Mouse (Mus musculus) midbrain, embryonic 12.5 days (tissue): ENCODE results near the gene Olfr325. TPM values are rescaled to one million over a fixed set of nuclear protein-coding genes. Genes with fewer than 3 reads are reported as not detected.
"Not testable (repeated sequence)": the region's sequence is repeated elsewhere in the genome, so short reads cannot be mapped to it uniquely, and the experiment has no call there.

Experiments
- ATAC-seq: fragments of 200-750 bp; cut with Nextera tagmentation; 2 replicates; pipeline ENCODE4 v1.8.0; 2017; ENCODE audit warnings: low read depth, moderate TSS enrichment, moderate library complexity; ENCODE audit not compliant: low FRiP score
- H3K27ac ChIP-seq: fragments of 300-500 bp; sonication (generic); replicated peaks from 2 replicates; pipeline ENCODE4 v1.5.1; 2016; ENCODE audit warnings: mild to moderate bottlenecking
- H3K27me3 ChIP-seq: fragments of 300-500 bp; sonication (generic); 2 replicates; pipeline ENCODE4 v1.6.1; 2016; ENCODE audit warnings: mild to moderate bottlenecking
- H3K36me3 ChIP-seq: fragments of 300-500 bp; sonication (generic); 2 replicates; pipeline ENCODE4 v1.6.1; 2016
- H3K4me1 ChIP-seq: fragments of 300-500 bp; sonication (generic); 2 replicates; pipeline ENCODE4 v1.6.1; 2016
- H3K4me2 ChIP-seq: fragments of 300-500 bp; sonication (generic); replicated peaks from 2 replicates; pipeline ENCODE4 v1.6.1; 2016; ENCODE audit warnings: mild to moderate bottlenecking, moderate library complexity
- H3K4me3 ChIP-seq: fragments of 300-500 bp; sonication (generic); 2 replicates; pipeline ENCODE4 v1.5.1; 2016; ENCODE audit warnings: mild to moderate bottlenecking
- H3K9ac ChIP-seq: fragments of 300-500 bp; sonication (generic); replicated peaks from 2 replicates; pipeline ENCODE4 v1.6.1; 2016; ENCODE audit warnings: mild to moderate bottlenecking, moderate library complexity
- H3K9me3 ChIP-seq: fragments of 300-500 bp; sonication (generic); 2 replicates; pipeline ENCODE4 v1.6.1; 2016; ENCODE audit warnings: mild to moderate bottlenecking
- WGBS: fragments of 180-500 bp; shearing (Covaris S2); methylation state at CpG from one replicate; pipeline ENCODE4 v1.1.7; 2016; 5-methylcytosine and 5-hydroxymethylcytosine counted together
- polyA plus RNA-seq: library from polyadenylated mRNA; unstranded; fragments of >200 nt; fragmentation: Nextera tagmentation; extraction: Ambion mirVana; gene quantifications from 2 replicates; pipeline ENCODE4 v1.2.1, GENCODE M21; 2016

The Olfr325 gene
- polyA plus RNA-seq: not detected in 2 replicates

DNA sequence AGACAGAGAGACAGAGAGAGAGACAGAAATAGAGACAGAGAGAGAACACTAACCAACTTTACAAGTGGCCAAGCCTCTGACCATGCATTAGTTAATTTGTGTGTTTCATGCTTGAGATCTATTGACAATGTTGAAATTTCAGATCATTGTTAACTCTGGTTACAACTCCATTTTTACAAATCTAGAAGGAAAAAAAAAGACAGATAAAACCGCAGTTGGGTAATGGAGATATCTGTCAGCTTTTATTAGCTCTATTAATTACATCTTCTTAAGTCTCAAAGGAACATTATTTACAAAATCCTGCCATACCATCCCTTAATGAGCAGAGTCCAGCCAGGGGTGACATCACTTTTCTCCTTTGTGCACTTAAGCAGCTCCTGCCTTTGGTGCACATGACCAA lies at the start of gene Olfr325:
TSS of gene Olfr325 (plus strand) at position 301 of the 400 bp plus-strand sequence.
- no peak for ATAC-seq
- whole genome bisulfite sequencing: 81% methylated on average over 1 of the region's 1 CpGs

DNA sequence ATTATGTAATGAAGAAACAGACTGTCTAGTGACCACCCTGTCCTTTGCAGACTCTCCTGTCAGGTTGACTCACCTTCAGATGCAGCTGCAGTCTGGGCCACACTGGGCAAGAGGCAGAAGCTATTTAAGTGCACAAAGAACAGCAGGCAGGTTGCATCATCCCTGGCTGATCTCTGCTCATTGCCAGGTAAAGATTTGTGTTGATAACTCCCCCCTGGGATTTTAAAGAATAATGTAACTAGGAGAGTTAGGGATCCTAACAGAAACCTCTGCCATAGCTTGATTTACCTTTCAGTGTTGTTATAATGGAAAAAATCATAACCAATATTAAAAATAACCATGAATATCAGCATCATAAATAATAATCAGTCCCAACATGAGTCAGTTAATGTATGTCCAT lies 42.8 kb upstream of the Olfr325 start, which contains the start of gene Olfr330:
TSS of gene Olfr330 (minus strand) at position 101 of the 400 bp plus-strand sequence.
- not testable (repeated sequence) for H3K4me1 ChIP-seq, H3K4me2 ChIP-seq, H3K27me3 ChIP-seq, H3K27ac ChIP-seq, H3K9me3 ChIP-seq, H3K9ac ChIP-seq, H3K36me3 ChIP-seq, ATAC-seq, H3K4me3 ChIP-seq

More for the DNA sequence above, at the start of gene Olfr325:
- Histone ChIP-seq H3K4me1 (no peaks in the 10 kb centered on the region), H3K9me3 (no peaks in the 10 kb centered on the region), H3K36me3 (no peaks in the 10 kb centered on the region), H3K9ac (no peak within 1 kb of the TSS), H3K4me3 (no peak within 1 kb of the TSS), H3K4me2 (no peak within 1 kb of the TSS), H3K27ac (no peak within 1 kb of the TSS), H3K27me3 (no peaks in the 10 kb centered on the region)

DNA sequence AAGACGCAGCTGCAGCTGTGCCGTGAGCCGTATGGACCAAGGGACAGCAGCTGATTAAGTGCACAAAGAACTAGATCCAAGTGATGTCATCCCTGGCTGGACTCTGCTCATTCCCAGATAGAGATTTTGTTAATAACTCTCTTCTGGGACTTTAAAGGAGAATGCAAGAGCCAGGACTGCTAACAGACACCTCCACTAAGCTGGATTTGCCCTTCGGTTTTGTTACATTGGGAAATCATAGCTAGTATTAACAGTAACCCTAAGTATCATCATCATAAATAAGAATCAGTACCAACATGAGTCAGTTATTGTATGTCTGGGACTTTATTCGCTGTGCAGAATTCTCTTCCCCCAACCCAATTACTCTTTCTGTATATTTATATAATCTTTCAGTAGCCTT lies 31.2 kb upstream of the Olfr325 start, which contains the start of gene Olfr329-ps:
TSS of gene Olfr329-ps (minus strand) at position 101 of the 400 bp plus-strand sequence.
- H3K27me3 ChIP-seq: no peaks in the 10 kb centered on the region

DNA sequence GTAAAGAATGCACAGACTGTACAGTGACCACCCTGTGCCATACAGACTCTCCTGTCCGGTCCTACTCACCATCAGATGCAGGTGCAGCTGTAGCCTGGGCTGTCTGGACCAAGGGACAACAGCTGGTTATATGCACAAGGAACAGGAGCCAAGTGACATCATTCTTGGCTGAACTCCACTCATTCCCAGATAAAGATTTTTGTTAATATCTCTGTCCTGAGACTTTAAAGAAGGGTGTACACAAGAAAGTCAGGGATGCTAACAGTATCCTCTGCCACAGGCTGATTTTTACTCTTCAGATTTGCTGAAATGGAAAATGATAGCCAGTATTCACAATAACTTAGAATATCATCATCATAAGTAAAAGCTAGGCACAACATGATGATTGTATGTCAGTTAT lies 22.0 kb upstream of the Olfr325 start, which contains the start of gene Olfr328:
TSS of gene Olfr328 (minus strand) at position 101 of the 400 bp plus-strand sequence.
- ATAC-seq: no peak
- whole genome bisulfite sequencing: 87% methylated on average over 1 of the region's 1 CpGs
- no peak within 1 kb of the TSS for H3K9ac ChIP-seq

More for the DNA sequence above, 31.2 kb upstream of the Olfr325 start, which contains the start of gene Olfr329-ps:
- Histone ChIP-seq H3K4me2 (no peak within 1 kb of the TSS), H3K4me3 (no peak within 1 kb of the TSS), H3K9ac (no peak within 1 kb of the TSS), H3K4me1 (no peaks in the 10 kb centered on the region), H3K36me3 (no peaks in the 10 kb centered on the region), H3K27ac (no peak within 1 kb of the TSS), H3K9me3 (no peaks in the 10 kb centered on the region)
- WGBS: 85% methylated on average over 5 of the region's 5 CpGs
- ATAC-seq: no peak

DNA sequence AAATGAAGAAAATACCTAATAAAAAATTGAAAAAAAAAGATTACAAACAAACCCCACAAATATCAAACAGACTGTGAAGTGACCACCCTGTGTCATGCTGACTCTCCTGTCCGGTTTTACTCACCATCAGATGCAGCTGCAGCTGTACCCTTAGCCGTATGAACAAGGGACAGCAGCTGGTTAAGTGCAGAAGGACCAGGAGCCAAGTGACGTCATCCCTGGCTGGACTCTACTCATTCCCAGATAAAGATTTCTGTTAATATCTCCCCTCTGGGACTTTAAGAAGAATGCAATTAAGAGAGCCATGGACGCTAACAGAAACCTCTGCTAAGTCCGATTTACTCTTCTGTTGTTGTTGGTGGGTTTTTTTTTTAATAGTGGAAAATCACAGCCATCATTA lies 7.1 kb upstream of the Olfr325 start, which contains the start of gene Olfr224:
TSS of gene Olfr224 (minus strand) at position 149 of the 400 bp plus-strand sequence.
- no peak within 1 kb of the TSS for H3K4me2 ChIP-seq
- no peaks in the 10 kb centered on the region for H3K27me3 ChIP-seq
- WGBS: 86% methylated on average over 5 of the region's 5 CpGs
- no peak for ATAC-seq
- H3K36me3 ChIP-seq: no peaks in the 10 kb centered on the region
- no peak within 1 kb of the TSS for H3K4me3 ChIP-seq
- no peak within 1 kb of the TSS for H3K27ac ChIP-seq
- no peak within 1 kb of the TSS for H3K9ac ChIP-seq
- H3K9me3 ChIP-seq: no peaks in the 10 kb centered on the region
- H3K4me1 ChIP-seq: no peaks in the 10 kb centered on the region

More for the DNA sequence above, 22.0 kb upstream of the Olfr325 start, which contains the start of gene Olfr328:
- no peaks in the 10 kb centered on the region for H3K9me3 ChIP-seq
- no peaks in the 10 kb centered on the region for H3K27me3 ChIP-seq
- no peak within 1 kb of the TSS for H3K4me2 ChIP-seq
- H3K4me3 ChIP-seq: no peak within 1 kb of the TSS
- no peak within 1 kb of the TSS for H3K27ac ChIP-seq
- no peaks in the 10 kb centered on the region for H3K36me3 ChIP-seq
- H3K4me1 ChIP-seq: no peaks in the 10 kb centered on the region

DNA sequence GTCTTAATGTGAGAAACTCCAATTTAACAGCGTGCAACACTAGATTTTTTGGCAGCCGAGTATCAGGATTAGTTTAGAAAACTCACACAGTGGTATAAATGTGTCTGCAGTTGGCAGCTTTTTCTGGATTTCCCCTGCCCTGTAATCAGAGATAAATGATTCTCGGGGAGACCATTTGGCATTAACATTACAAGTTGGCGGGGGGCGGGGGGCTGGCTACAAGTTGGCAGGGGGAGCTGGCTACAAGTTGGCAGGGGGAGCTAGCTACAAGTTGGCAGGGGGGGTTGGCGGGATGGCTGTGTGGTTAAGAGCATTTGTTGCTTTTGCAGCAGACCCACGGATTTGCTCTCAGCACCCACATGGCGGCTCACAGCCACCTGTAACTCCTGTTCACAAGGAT lies 1.1 kb downstream of the Olfr325 start:
- Histone ChIP-seq H3K27ac (no peak overlapping the region), H3K27me3 (no peaks in the 10 kb centered on the region), H3K4me1 (no peaks in the 10 kb centered on the region), H3K9ac (no peak overlapping the region), H3K36me3 (no peaks in the 10 kb centered on the region), H3K4me3 (no peak overlapping the region), H3K9me3 (no peaks in the 10 kb centered on the region), H3K4me2 (no peak overlapping the region)
- no peak for ATAC-seq
- 89% methylated on average over 8 of the region's 8 CpGs for WGBS

DNA sequence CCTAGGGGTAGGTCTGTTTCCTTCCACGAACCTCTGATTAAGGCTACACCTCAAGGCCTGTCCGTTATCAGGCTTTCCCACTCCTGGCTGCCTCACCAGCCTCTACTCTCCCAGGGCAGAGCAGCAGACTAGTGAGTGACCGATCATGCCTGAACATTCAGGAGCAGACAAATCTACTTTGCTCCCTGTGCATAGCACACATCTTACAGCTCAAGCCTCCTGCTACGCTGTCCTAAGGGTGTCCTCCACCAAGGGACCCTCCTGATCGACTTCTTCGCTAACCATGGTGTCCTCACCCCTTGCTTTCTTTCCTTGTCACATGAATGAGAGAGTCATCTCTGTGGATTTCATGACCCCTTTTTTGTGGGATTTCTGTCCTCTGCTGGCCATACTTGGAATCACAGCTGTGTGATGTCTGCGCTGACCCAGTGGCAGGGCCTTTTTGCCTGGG lies 10.4 kb downstream of the Olfr325 start:
- Histone ChIP-seq H3K4me3 (no peak overlapping the region), H3K4me2 (no peak overlapping the region), H3K9me3 (no peaks in the 10 kb centered on the region), H3K9ac (no peak overlapping the region), H3K27me3 (no peaks in the 10 kb centered on the region), H3K4me1 (no peaks in the 10 kb centered on the region), H3K36me3 (no peaks in the 10 kb centered on the region), H3K27ac (0 out of 2 replicates have a peak overlapping the region, but pooled peaks have one; percentile 30)
- WGBS: 69% methylated on average over 7 of the region's 7 CpGs
- no peak for ATAC-seq

DNA sequence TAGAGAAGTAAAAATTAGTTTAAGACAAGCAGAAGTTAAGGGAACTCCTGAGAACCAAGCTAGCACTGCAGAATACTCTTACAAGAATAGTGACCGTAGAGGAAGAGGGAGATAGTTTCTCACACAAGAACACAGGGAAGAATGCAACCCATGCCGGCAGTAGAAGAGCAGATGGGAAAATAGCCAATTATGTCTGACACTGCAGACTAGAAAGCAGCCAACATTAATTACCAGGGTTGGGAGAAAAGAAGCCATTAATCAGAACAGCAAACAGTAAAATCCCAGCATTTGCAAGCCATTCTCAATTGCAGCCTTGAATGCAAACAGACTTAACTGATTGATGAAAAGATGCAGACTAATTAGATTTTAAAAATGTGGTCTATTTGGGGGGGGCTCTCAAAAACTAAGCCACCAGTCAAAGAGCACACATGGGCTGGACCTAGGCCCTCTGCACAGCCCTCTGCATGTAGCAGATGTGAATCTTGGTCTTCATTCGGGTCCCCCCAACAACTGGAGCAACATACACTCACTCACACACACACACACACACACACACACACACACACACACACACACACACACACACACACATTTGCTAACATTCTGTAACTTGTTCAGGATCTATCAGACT lies 11.2 kb downstream of the Olfr325 start:
- Histone ChIP-seq H3K9ac (no peak overlapping the region), H3K4me3 (no peak overlapping the region), H3K4me2 (no peak overlapping the region), H3K36me3 (no peaks in the 10 kb centered on the region), H3K9me3 (no peaks in the 10 kb centered on the region), H3K4me1 (no peaks in the 10 kb centered on the region), H3K27me3 (no peaks in the 10 kb centered on the region), H3K27ac (no peak overlapping the region)
- no peak for ATAC-seq
- WGBS: 66% methylated on average over 3 of the region's 3 CpGs

DNA sequence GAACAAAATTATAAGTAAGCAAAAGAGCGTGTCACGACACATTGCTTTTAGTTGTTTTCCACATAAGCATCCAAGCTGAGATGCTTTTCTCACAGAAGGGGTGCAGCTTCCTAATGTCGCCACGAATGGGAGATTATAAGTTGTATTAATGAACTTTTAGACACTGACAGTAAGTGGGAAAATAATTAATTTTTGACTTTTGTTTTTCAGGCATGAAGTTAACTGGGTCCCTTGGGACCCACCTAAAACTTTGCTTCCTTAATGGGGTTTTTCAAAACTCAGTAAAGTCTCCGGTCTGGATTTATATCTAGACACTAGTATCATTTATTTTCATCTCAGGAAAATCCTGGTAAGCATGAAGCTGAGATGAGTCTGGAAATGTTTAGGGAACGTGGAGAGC lies 17.3 kb downstream of the Olfr325 start, which contains the start of gene Olfr324:
TSS of gene Olfr324 (plus strand) at position 301 of the 400 bp plus-strand sequence.
- no peak for ATAC-seq
- 86% methylated on average over 6 of the region's 6 CpGs for WGBS
- Histone ChIP-seq H3K9ac (no peak within 1 kb of the TSS), H3K4me3 (no peak within 1 kb of the TSS), H3K27ac (no peak within 1 kb of the TSS), H3K27me3 (no peaks in the 10 kb centered on the region), H3K4me2 (no peak within 1 kb of the TSS), H3K4me1 (no peaks in the 10 kb centered on the region), H3K9me3 (no peaks in the 10 kb centered on the region), H3K36me3 (no peaks in the 10 kb centered on the region)

DNA sequence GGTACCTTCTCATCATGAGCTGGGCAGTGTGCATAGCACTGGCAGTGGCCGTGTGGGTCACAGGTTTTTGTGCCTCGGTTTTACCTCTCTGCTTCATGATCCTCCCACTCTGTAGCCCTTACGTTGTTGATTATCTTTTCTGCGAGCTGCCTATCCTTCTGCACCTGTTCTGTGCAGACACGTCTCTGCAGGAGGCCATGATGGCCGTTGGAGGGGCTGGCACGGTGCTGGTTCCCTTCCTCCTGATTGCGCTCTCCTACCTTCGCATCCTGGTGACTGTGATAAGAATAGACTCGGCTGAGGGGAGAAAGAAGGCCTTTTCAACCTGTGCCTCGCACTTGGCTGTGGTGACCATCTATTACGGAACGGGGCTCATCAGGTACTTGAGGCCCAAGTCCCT lies 20.3 kb downstream of the Olfr325 start:
- no peaks in the 10 kb centered on the region for H3K4me1 ChIP-seq
- no peak for ATAC-seq
- H3K9ac ChIP-seq: no peak overlapping the region
- H3K36me3 ChIP-seq: no peaks in the 10 kb centered on the region
- WGBS: 91% methylated on average over 13 of the region's 13 CpGs
- no peak overlapping the region for H3K4me3 ChIP-seq
- no peak overlapping the region for H3K27ac ChIP-seq
- H3K4me2 ChIP-seq: no peak overlapping the region
- H3K27me3 ChIP-seq: no peaks in the 10 kb centered on the region
- H3K9me3 ChIP-seq: no peaks in the 10 kb centered on the region

DNA sequence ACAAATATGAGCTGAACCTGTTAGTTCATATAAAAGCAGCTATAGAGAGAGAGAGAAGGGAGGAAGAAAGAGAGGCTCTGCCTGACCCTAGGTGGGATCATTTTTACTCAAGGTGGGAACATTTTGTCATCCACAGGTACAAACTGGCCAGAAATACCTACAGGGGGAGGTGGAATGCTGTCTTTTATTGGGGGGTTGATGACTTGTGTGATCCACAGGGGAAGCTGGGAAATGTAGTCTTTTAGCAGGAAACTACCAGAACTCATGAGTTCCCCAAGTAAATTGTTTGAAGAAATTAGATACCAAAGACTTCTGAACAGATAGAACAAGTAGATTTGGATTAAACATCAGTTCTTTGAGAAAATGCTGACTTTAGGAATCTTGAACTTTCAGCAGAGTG lies 24.5 kb downstream of the Olfr325 start:
- Histone ChIP-seq H3K9ac (no peak overlapping the region), H3K4me3 (no peak overlapping the region), H3K27me3 (no peaks in the 10 kb centered on the region), H3K4me1 (no peaks in the 10 kb centered on the region), H3K9me3 (no peaks in the 10 kb centered on the region), H3K4me2 (no peak overlapping the region), H3K27ac (no peak overlapping the region), H3K36me3 (no peaks in the 10 kb centered on the region)
- no peak for ATAC-seq

DNA sequence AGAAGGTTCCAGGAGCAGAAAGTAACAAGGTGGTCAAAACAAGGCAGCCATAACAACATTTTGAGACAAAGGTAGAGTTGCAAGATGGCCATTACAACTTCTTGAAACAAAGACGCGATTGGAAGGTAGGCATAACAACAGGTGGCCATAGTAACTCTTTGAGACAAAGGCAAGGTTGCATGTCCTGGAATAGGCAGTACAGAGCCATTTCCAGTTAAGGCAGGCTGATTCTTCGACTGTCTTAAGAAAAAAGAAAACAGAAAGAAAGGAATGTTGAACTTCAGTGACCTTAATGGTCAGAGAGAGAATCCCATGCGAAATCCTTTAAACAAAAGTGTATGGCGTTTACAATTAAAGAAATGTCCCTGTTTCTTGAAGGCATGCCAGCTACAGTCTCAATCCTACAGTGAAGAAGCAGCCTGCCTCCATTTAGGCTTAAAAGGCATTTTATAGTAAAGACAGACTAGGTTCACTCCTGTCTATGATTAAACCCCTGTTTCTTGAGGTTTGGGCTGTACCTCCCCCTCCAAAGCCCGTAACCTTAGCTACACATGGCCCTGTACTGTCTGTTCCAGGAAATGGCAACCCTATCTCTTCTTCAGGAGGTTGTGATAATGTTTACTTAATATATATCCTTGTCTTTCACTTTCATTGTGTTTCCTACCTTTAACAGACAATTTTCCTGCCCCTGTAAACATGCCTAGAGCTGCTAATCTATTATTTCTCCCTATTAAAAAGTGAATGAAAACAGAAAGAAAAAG lies 25.4 kb downstream of the Olfr325 start:
- 75% methylated on average over 6 of the region's 6 CpGs for WGBS

More for the DNA sequence above, 25.4 kb downstream of the Olfr325 start:
- Histone ChIP-seq H3K4me1 (no peaks in the 10 kb centered on the region), H3K27ac (no peak overlapping the region), H3K9me3 (no peaks in the 10 kb centered on the region), H3K27me3 (no peaks in the 10 kb centered on the region), H3K9ac (no peak overlapping the region), H3K4me3 (no peak overlapping the region), H3K36me3 (no peaks in the 10 kb centered on the region), H3K4me2 (no peak overlapping the region)
- no peak for ATAC-seq
